Mouse (Mus musculus): ENCODE data around the gene Mb21d2. TPM values are rescaled to one million over a fixed set of nuclear protein-coding genes. Genes with fewer than 3 reads are reported as not detected.
A peak's percentile ranks its signal among the peaks of the same experiment; 100 is the strongest.

Mb21d2 gene
- polyA plus RNA-seq, 1 experiment from 2014 or later, result 12.9 TPM

DNA sequence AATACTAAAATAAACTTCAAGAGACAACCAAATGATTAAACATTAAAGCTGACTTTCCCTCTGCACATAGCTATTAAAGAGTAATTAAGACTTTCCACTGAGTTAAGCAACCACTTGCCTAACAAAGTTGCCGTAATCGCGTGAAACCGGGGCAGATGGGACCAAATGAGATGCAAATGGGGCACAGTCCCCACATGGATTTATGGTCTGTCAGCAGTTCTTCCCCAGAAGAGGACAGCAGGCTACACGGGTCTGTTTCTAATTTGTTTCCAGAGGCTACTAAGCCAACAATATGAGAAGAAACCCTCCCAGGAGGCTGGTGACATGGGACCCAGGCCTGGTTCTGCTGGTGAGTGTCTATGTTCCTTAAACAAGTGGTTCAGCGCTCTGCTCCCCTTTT is 34.6 kb downstream of the Mb21d2 start:
- 46% methylated on average over 6 of the region's 6 CpGs for WGBS
- Histone ChIP-seq H3K27ac (no peak overlapping the region), H3K9me3 (replicated peaks) (peaks cover 2% of the 10 kb centered on the region), H3K4me3 (no peak overlapping the region), H3K36me3 (peaks cover 2% of the 10 kb centered on the region; the same call in 1 of the 2 replicates), H3K9ac (no peak overlapping the region), H3K4me1 (peaks cover 27% of the 10 kb centered on the region), H3K27me3 (no peaks in the 10 kb centered on the region), H3K4me2 (replicated peaks) (no peak overlapping the region)
- peak; percentile 11; the same call in 1 of the 2 replicates for ATAC-seq (ENCODE audit: low FRiP score)

GRCm38 (mm10) chr16:28893266-28893665 is 36.2 kb downstream of the Mb21d2 start:
- H3K4me2 ChIP-seq (replicated peaks), result no peak overlapping the region
- H3K9me3 ChIP-seq (replicated peaks), result peaks cover 8% of the 10 kb centered on the region
- H3K9ac ChIP-seq, result no peak overlapping the region
- peaks cover 7% of the 10 kb centered on the region; the same call in 1 of the 2 replicates for H3K36me3 ChIP-seq
- H3K27ac ChIP-seq, result no peak overlapping the region
- WGBS, result 27% methylated on average over 5 of the region's 5 CpGs
- H3K4me1 ChIP-seq, result peaks cover 17% of the 10 kb centered on the region
- no peaks in the 10 kb centered on the region for H3K27me3 ChIP-seq
- ATAC-seq (ENCODE audit: low FRiP score), result 0 out of 2 replicates have a peak, but pooled peaks have one; percentile 5
- H3K4me3 ChIP-seq, result no peak overlapping the region

DNA sequence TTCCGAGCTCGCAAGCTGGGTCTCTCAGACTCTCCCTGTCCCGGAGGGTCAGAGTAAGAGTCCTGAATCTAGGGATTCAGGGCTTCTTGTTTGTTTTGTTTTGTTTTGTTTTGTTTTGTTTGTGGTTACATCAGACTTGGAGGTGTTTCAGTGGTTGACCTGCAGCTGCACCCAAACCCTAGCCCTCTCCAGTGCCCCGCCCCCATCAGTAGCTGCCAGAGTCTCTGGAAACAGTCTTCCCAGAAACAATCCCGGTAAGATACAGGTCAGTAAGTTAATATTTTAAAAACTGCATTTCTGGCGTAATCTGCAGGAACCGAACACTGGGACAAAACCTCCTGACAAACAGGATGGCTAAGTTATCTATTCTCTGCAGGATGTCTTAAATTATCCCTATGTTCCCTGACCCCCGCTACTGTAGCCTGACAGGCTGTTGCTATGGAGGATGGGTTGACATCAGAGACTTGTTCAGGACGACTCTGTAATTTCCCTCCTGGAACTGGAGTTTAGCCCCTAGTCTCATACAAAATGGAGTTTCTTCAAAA is 43.2 kb downstream of the Mb21d2 start:
- no peak overlapping the region for H3K4me3 ChIP-seq
- H3K4me1 ChIP-seq, result peaks cover 32% of the 10 kb centered on the region
- peaks cover 8% of the 10 kb centered on the region for H3K9me3 ChIP-seq (replicated peaks)
- ATAC-seq (ENCODE audit: low FRiP score), result no peak
- H3K27me3 ChIP-seq, result no peaks in the 10 kb centered on the region
- no peak overlapping the region for H3K27ac ChIP-seq
- peaks cover 7% of the 10 kb centered on the region; the same call in 1 of the 2 replicates for H3K36me3 ChIP-seq
- H3K9ac ChIP-seq, result no peak overlapping the region
- H3K4me2 ChIP-seq (replicated peaks), result no peak overlapping the region
- WGBS, result 70% methylated on average over 9 of the region's 9 CpGs

GRCm38 (mm10) chr16:28885474-28885873 is 44.0 kb downstream of the Mb21d2 start:
- H3K36me3 ChIP-seq, result peaks cover 7% of the 10 kb centered on the region; the same call in 1 of the 2 replicates
- WGBS, result 71% methylated on average over 8 of the region's 8 CpGs
- ATAC-seq (ENCODE audit: low FRiP score), result no peak
- peaks cover 8% of the 10 kb centered on the region for H3K9me3 ChIP-seq (replicated peaks)
- no peak overlapping the region for H3K4me2 ChIP-seq (replicated peaks)
- no peak overlapping the region for H3K4me3 ChIP-seq
- H3K27me3 ChIP-seq, result no peaks in the 10 kb centered on the region
- no peak overlapping the region for H3K27ac ChIP-seq
- no peak overlapping the region for H3K9ac ChIP-seq
- peaks cover 40% of the 10 kb centered on the region for H3K4me1 ChIP-seq

DNA sequence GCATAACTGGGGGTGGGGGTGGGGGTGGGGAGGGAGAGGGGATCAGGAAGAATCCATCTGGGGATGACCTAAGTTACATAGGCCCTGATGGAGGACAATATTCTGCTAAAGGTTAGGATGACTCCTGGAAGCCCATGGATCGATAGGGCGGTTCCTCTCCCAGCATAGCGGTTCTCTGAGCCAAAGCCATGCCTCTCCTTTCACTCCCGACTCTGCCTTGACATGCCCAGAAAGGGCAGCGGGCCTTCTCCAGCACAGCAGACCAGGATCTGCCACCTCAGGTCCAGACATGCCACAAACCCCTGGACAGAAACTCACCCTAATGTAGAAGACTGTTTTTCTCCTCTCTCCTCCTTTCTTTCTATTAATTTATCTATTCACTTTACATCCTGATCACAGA is 44.8 kb downstream of the Mb21d2 start:
- Histone ChIP-seq H3K4me1 (peaks cover 48% of the 10 kb centered on the region), H3K27ac (no peak overlapping the region), H3K9me3 (replicated peaks) (peaks cover 4% of the 10 kb centered on the region; the same call in 1 of the 2 replicates), H3K9ac (no peak overlapping the region), H3K27me3 (no peaks in the 10 kb centered on the region; the same call in 1 of the 2 replicates), H3K4me2 (replicated peaks) (no peak overlapping the region), H3K36me3 (peaks cover 2% of the 10 kb centered on the region; the same call in 1 of the 2 replicates), H3K4me3 (no peak overlapping the region)
- WGBS, result 80% methylated on average over 5 of the region's 5 CpGs
- ATAC-seq (ENCODE audit: low FRiP score), result no peak

DNA sequence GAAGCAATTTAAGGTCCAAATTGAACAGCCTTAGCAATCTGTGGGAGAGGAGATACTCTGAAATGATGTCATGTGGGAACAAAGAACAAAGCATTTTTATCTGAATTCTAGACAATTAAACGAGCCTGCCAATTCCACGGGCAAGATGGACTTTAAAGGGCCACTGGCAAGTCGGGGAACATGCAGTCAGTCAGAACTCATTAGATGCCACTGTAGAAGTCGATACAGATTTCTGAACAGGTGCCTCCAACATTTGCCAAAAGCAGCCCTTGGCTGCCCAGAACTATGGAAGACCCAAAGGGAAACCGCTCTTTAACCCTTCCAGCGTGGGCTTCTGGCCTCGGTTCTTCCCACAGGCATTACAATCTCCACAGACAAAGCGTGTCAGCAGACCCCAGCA is 45.8 kb downstream of the Mb21d2 start:
- no peak for ATAC-seq (ENCODE audit: low FRiP score)
- no peak overlapping the region for H3K4me2 ChIP-seq (replicated peaks)
- no peaks in the 10 kb centered on the region for H3K36me3 ChIP-seq
- H3K4me3 ChIP-seq, result no peak overlapping the region
- H3K27ac ChIP-seq, result no peak overlapping the region
- H3K9ac ChIP-seq, result no peak overlapping the region
- 77% methylated on average over 8 of the region's 8 CpGs for WGBS
- no peaks in the 10 kb centered on the region for H3K9me3 ChIP-seq (replicated peaks)
- H3K27me3 ChIP-seq, result no peaks in the 10 kb centered on the region; the same call in 1 of the 2 replicates
- peaks cover 49% of the 10 kb centered on the region for H3K4me1 ChIP-seq

DNA sequence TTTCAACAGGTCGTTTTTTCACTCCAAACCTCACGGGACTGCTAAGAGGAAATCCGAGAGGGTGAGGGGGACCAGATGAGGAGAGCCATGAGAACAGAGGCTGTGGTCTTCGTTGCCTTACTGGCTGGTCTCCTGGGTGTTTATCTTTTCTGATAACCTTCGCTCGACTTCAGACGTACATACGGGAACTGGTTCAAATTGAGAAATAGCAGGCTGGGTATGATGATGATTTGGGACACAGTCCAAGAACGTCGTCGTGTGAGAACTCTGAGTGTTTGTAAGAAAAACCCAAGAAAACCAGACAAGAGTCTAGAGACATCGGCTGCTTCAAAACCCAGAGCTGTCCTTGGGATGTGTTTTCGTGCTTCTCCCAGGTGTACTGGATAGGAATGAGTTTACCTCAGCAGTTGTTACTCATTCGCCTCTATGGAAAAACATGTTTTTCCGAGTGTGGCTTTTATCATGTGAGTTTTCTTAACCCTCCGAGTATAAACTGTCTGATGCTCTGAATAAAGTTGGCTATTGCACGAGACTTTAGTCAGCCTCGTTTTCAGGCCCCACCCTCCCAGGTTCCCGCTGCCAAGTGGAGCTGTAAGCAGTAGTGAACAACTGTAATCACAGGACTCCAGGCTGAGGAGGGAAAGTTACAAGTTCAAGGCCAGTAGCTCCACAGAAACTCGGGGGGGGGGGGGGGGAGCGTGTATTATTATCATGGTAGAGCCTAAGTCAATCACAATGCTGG is 46.6 kb downstream of the Mb21d2 start:
- no peaks in the 10 kb centered on the region for H3K9me3 ChIP-seq (replicated peaks)
- H3K9ac ChIP-seq, result no peak overlapping the region
- WGBS, result 79% methylated on average over 21 of the region's 21 CpGs
- peaks cover 49% of the 10 kb centered on the region for H3K4me1 ChIP-seq
- no peaks in the 10 kb centered on the region for H3K36me3 ChIP-seq
- no peaks in the 10 kb centered on the region; the same call in 1 of the 2 replicates for H3K27me3 ChIP-seq
- H3K4me2 ChIP-seq (replicated peaks), result no peak overlapping the region
- no peak overlapping the region for H3K27ac ChIP-seq
- H3K4me3 ChIP-seq, result no peak overlapping the region
- ATAC-seq (ENCODE audit: low FRiP score), result no peak

GRCm38 (mm10) chr16:28881787-28882186 is 47.7 kb downstream of the Mb21d2 start:
- ATAC-seq (ENCODE audit: low FRiP score), result no peak
- H3K9me3 ChIP-seq (replicated peaks), result no peaks in the 10 kb centered on the region
- H3K9ac ChIP-seq, result no peak overlapping the region
- no peak overlapping the region for H3K4me2 ChIP-seq (replicated peaks)
- H3K4me1 ChIP-seq, result peaks cover 49% of the 10 kb centered on the region
- 66% methylated on average over 8 of the region's 8 CpGs for WGBS
- no peak overlapping the region for H3K27ac ChIP-seq
- H3K4me3 ChIP-seq, result no peak overlapping the region
- no peaks in the 10 kb centered on the region; the same call in 1 of the 2 replicates for H3K27me3 ChIP-seq
- H3K36me3 ChIP-seq, result no peaks in the 10 kb centered on the region

DNA sequence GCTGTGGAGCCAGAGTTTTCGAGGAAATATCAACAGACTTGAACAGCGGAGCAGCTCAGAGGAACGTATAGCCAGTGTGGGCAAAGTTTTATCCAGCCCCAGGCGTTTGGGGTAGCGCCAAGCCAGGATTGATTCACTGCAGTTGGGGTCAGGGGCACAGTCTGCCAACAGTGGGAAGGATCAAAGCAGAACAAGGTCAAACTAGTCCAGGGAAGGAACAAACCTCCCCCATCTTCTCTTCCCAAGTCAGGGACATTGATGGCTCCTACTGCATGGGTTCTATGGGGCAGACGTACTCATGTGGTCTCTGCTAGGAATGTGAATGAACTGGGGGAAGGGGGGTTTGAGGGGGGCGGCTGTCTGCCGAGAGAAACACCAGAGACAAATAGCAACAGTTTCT is 48.7 kb downstream of the Mb21d2 start:
- ATAC-seq (ENCODE audit: low FRiP score), result peak; percentile 61
- no peak overlapping the region for H3K4me2 ChIP-seq (replicated peaks)
- no peak overlapping the region for H3K4me3 ChIP-seq
- no peaks in the 10 kb centered on the region for H3K36me3 ChIP-seq
- H3K9ac ChIP-seq, result no peak overlapping the region
- H3K4me1 ChIP-seq, result peaks cover 39% of the 10 kb centered on the region
- no peaks in the 10 kb centered on the region; the same call in 1 of the 2 replicates for H3K27me3 ChIP-seq
- H3K9me3 ChIP-seq (replicated peaks), result no peaks in the 10 kb centered on the region
- WGBS, result 19% methylated on average over 8 of the region's 8 CpGs
- H3K27ac ChIP-seq, result no peak overlapping the region

- ATAC-seq (ENCODE audit: low FRiP score), result no peak
- 53% methylated on average over 8 of the region's 8 CpGs for WGBS
- H3K4me3 ChIP-seq, result no peak overlapping the region
- no peaks in the 10 kb centered on the region for H3K36me3 ChIP-seq
- no peak overlapping the region for H3K4me2 ChIP-seq (replicated peaks)
- H3K27me3 ChIP-seq, result no peaks in the 10 kb centered on the region; the same call in 1 of the 2 replicates
- no peaks in the 10 kb centered on the region for H3K9me3 ChIP-seq (replicated peaks)
- peaks cover 35% of the 10 kb centered on the region for H3K4me1 ChIP-seq
- H3K27ac ChIP-seq, result no peak overlapping the region
- H3K9ac ChIP-seq, result no peak overlapping the region
Observed at GRCm38 (mm10) chr16:28880307-28880681, 49.2 kb downstream of the Mb21d2 start.

GRCm38 (mm10) chr16:28879636-28880306 is 49.7 kb downstream of the Mb21d2 start:
- H3K4me3 ChIP-seq, result no peak overlapping the region
- no peaks in the 10 kb centered on the region for H3K9me3 ChIP-seq (replicated peaks)
- peaks cover 35% of the 10 kb centered on the region for H3K4me1 ChIP-seq
- no peak for ATAC-seq (ENCODE audit: low FRiP score)
- H3K9ac ChIP-seq, result no peak overlapping the region
- no peak overlapping the region for H3K4me2 ChIP-seq (replicated peaks)
- 83% methylated on average over 12 of the region's 12 CpGs for WGBS
- no peaks in the 10 kb centered on the region; the same call in 1 of the 2 replicates for H3K27me3 ChIP-seq
- H3K27ac ChIP-seq, result no peak overlapping the region
- H3K36me3 ChIP-seq, result no peaks in the 10 kb centered on the region

GRCm38 (mm10) chr16:28877162-28877662 is 52.3 kb downstream of the Mb21d2 start:
- no peak for ATAC-seq (ENCODE audit: low FRiP score)
- no peak overlapping the region for H3K4me3 ChIP-seq
- H3K4me1 ChIP-seq, result peaks cover 40% of the 10 kb centered on the region
- no peak overlapping the region for H3K27ac ChIP-seq
- no peaks in the 10 kb centered on the region; the same call in 1 of the 2 replicates for H3K27me3 ChIP-seq
- H3K36me3 ChIP-seq, result no peaks in the 10 kb centered on the region
- WGBS, result 60% methylated on average over 9 of the region's 9 CpGs
- no peak overlapping the region for H3K4me2 ChIP-seq (replicated peaks)
- H3K9ac ChIP-seq, result no peak overlapping the region
- H3K9me3 ChIP-seq (replicated peaks), result no peaks in the 10 kb centered on the region
